Mouse (Mus musculus) left cerebral cortex, adult 8-10 months (tissue): Measurements from ENCODE around the gene Nrxn3. TPM values are rescaled to one million over a fixed set of nuclear protein-coding genes. Genes with fewer than 3 reads are reported as not detected.

Source experiments
- DNase-seq, 2 experiments: peaks; one replicate each; pipeline ENCODE4 v3.0.0; 2022; ENCODE audit warnings: low spot score in 2 of 2
- total RNA-seq, 4 experiments: library from RNA; stranded (reverse); gene quantifications; 2 replicates each; pipeline ENCODE4 v1.2.4; 2022

Gene Nrxn3
- total RNA-seq, 4 experiments from 2014 or later: 226 to 258 (median 238) TPM

GRCm38 (mm10) chr12:89685633-89686032, 963.0 kb downstream of the Nrxn3 start:
- DNase-seq: peak in 1 of 2 experiments; percentile 16

DNA sequence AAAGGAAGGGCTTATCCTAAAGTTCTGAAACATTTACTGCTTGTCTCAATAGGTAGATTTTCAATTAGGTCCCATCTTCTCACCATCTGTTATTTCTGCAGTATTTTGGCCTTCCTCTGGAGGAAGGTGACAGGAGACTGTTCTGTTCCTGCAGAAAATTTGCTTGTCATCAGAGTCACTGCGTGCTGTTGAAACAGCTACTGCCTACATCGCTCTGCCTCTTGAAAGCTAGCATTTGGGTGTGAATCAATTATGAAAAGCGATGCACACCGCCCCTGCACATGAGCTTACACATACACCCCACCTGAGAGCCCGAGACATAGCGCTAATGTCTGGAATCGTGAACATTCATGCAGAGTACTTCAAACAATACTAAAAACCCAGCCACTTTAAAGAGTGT, 966.4 kb downstream of the Nrxn3 start:
- DNase-seq: peak in 1 of 2 experiments; percentile 84

DNA sequence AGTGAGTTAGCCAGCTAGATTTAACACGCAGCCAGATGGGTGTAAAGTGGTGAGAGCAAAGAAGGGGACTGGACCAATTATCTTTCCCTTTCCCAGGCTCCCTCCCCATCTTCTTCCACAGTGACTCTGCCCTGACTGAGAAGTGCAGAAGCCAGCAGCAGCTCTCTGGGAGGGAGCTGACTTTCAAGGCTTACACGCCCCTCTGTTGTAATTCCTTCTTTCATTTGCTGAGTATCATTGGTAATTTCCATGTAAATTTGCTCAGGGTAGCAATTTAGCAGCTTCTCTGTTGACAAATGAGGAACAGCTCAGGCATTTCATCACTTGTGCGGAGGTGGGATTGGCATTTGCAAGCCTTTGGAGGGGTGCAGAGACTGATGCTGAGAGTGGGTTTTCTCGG, 976.8 kb downstream of the Nrxn3 start:
- peak in 1 of 2 experiments; percentile 21 for DNase-seq

- no peak for DNase-seq
Observed at GRCm38 (mm10) chr12:89700937-89701458, 978.3 kb downstream of the Nrxn3 start.

GRCm38 (mm10) chr12:89702931-89703330, 980.3 kb downstream of the Nrxn3 start:
- no peak for DNase-seq

DNA sequence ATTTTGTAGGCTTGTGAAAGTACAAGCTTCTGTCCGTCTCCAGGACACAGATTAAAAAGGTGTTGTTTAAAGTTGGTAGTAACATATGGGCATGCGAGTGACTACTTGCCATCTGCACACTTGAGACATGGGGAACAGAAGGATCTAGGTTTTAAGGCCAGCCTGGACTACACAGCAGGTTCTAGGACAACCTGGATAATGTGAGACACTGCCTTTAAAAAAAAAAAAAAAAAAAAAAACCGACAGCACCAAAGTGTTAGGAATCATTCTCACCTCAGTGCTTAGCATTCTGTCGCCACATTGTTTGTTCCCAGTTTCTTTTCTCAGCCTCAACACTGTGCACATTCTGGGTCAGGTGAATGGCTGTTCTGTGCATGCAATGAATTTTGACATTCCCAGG, 985.2 kb downstream of the Nrxn3 start:
- DNase-seq: no peak

- DNase-seq: peak in 1 of 2 experiments; percentile 76
Observed at GRCm38 (mm10) chr12:89710459-89710858, 987.8 kb downstream of the Nrxn3 start.

- no peak for DNase-seq
Observed at GRCm38 (mm10) chr12:89711791-89712190, 989.1 kb downstream of the Nrxn3 start.

DNA sequence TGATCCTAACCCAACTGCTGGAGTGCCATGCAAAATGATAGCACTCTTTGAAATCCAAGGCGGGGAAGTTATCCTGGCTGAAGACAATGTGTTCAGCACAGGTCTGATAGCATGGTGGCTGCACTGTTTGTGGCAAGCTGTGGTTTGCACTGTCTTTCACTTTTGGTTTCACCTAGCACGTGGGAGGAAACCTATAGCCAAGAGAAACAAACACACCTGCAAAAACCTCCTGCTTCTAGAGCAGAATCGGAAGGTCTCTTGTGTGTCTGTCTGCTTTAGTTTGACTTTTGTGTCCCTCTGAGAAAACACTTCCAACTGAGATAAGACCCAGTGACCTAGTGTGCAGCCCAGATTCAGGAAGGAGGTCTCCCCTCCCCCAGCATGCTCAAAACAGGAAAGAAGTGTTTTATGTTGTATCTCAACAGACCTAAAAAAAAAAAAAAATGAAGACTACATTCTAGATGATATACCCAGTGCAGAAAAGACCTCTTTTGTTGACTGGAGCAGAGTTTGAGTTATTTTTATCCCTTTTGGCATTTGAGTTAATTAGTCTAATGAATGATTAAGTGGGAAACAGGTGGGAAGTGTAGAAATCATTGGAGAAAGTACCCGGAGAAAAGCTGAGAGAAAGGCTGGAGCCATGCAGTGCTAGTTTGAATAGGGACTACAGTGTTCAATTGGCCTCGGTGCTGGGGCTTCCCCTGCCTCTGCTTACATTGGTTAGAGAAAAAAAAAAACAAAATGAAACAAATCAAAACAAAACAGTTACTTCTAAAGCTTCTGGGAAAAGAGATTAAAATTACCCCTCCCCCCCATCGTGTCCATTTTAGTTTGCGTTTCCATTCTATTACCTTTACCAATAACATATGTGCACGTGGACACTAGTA, 996.8 kb downstream of the Nrxn3 start:
- DNase-seq: no peak

- no peak for DNase-seq
Observed at GRCm38 (mm10) chr12:89720945-89721344, 998.3 kb downstream of the Nrxn3 start.

GRCm38 (mm10) chr12:89722462-89722861, 999.8 kb downstream of the Nrxn3 start:
- DNase-seq: peak in 1 of 2 experiments; percentile 50

- peak in 1 of 2 experiments; percentile 69 for DNase-seq
Observed at GRCm38 (mm10) chr12:89724048-89724447, 1001.4 kb downstream of the Nrxn3 start.

GRCm38 (mm10) chr12:89742326-89742725, 1019.6 kb downstream of the Nrxn3 start:
- DNase-seq: no peak

- no peak for DNase-seq
Observed at GRCm38 (mm10) chr12:89742796-89743195, 1020.1 kb downstream of the Nrxn3 start.

- DNase-seq: no peak
Observed at GRCm38 (mm10) chr12:89764191-89765082, 1041.8 kb downstream of the Nrxn3 start.

- DNase-seq: no peak
Observed at GRCm38 (mm10) chr12:89765179-89765578, 1042.5 kb downstream of the Nrxn3 start.

DNA sequence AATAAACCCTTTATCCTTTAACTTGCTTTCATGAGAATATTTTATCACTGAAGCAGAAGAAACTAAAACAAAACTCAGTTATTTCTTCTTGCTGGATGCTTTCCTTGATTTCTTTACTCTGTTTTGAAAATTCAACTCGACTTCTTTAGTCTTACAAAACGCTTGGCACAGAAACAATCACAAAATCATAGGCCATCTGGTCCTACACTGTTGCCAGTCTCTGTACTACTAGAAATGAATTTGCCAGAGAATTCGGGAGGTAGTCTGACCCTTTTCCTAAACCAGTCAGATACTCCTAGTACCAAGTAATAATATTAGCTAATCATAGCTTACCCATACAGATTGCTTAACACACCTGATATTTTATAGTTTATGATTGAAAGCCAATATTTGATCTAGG, 1066.1 kb downstream of the Nrxn3 start:
- DNase-seq: no peak

- DNase-seq: peak in 1 of 2 experiments; percentile 25
Observed at GRCm38 (mm10) chr12:89789981-89790380, 1067.3 kb downstream of the Nrxn3 start.

DNA sequence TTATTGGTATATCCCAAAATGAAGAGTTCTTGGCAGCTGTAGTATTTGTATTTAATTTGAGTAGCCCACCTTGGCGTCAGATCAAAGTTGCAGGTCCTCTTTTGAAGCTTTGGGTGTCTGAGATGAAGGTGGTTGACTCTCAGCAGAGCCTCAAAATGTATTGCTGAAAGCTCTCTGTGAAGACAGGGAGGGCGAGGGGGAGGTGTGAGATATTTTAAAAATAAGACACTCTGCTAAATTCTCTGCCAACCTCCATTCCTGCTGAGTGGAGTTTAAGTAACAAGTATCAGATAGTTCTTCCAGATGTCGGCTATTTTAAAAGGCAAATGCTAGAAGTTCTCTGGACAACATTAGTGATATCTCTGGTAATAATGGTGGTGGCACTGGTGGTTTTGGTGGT, 1069.2 kb downstream of the Nrxn3 start:
- DNase-seq: peak in 1 of 2 experiments; percentile 43

DNA sequence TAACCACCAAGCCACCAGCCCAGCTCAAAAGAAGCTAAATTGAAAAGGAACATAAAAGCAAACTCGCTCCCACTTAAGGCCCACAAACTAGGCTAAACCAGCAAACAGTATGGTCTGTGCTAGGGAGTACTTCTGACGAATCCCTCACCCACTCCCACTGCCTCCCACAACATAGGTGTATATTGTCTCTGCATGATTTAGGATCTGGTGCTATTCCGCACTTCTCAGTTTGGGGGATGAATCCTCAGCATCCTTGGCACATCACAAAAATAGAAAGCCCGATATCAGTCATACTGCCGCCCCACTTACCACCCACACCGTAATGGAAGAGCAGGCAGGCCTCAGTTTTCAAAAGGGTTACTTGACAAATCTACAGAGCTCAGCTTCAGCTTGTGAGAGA, 1072.1 kb downstream of the Nrxn3 start:
- DNase-seq: peak in 1 of 2 experiments; percentile 51

- no peak for DNase-seq
Observed at GRCm38 (mm10) chr12:89808217-89808616, 1085.5 kb downstream of the Nrxn3 start.

GRCm38 (mm10) chr12:89810146-89810545, 1087.5 kb downstream of the Nrxn3 start:
- DNase-seq: no peak
